Mouse (Mus musculus): ENCODE data around the gene Txk. TPM values are rescaled to one million over a fixed set of nuclear protein-coding genes. Genes with fewer than 3 reads are reported as not detected.

The Txk gene
- polyA plus RNA-seq, 1 experiment from 2014 or later, result 2.0 TPM

DNA sequence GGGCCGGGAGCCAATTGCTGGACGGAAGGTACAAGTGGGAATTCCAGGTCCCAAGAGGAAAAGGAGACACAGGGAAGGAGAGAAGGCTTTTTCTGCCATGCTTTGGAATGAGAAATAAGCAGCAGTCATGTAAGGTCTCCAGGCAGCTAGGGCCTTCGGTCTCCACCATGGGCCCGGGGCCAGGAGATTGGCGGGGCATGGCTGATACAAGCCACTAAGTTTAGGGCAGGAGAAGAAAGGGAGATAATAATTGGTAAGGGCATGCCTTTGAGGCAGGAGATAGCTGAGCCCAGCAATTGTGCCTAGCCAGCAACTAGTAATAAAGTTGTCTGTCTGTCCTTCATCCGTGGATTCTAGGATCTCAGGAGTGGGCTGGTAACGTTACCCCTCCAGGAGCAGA lies 30.5 kb upstream of the Txk start:
- H3K4me1 ChIP-seq (ENCODE audit: control insufficient read depth, insufficient read depth, low read length), result peaks cover 13% of the 10 kb centered on the region; the same call in 1 of the 2 replicates
- no peaks in the 10 kb centered on the region for H3K27me3 ChIP-seq (ENCODE audit: control insufficient read depth, insufficient read depth, low read length)
- no peak overlapping the region for H3K4me3 ChIP-seq (ENCODE audit: low read length)
- ATAC-seq (replicated peaks; ENCODE audit: extremely low read depth, insufficient read depth, low FRiP score), result 0 out of 2 replicates have a peak, but pooled peaks have one; percentile 11
- H3K4me2 ChIP-seq (ENCODE audit: low read depth, low read length), result no peak overlapping the region
- no peaks in the 10 kb centered on the region for H3K36me3 ChIP-seq (ENCODE audit: control insufficient read depth, insufficient read depth)
- H3K9me3 ChIP-seq (replicated peaks; ENCODE audit: control insufficient read depth, low read length), result no peaks in the 10 kb centered on the region
- H3K27ac ChIP-seq (ENCODE audit: low read length), result no peak overlapping the region
- 74% methylated on average over 7 of the region's 7 CpGs for WGBS
- no peak overlapping the region for H3K9ac ChIP-seq (ENCODE audit: low read length)

DNA sequence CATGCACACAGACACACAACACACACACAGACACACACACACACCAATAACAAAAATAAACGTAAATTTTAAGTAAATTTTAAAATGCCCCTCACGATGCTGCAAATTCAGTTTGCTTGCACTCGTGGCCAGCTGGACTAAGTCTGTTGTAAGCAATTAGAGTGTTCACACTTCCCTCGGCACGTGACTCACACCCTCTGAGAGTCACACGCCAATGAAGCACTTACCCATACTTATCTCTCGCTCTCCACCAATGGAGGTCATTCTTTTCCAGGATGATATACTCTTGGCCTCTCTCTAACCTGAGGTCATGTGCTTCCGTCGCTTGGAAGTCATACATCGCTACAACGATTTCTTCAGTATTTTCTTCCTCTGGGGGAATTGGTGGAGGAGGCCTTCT lies 29.2 kb upstream of the Txk start:
- ATAC-seq (replicated peaks; ENCODE audit: extremely low read depth, insufficient read depth, low FRiP score), result no peak; the same call in 1 of the 2 replicates
- H3K4me1 ChIP-seq (ENCODE audit: control insufficient read depth, insufficient read depth, low read length), result peaks cover 13% of the 10 kb centered on the region; the same call in 1 of the 2 replicates
- H3K27me3 ChIP-seq (ENCODE audit: control insufficient read depth, insufficient read depth, low read length), result no peaks in the 10 kb centered on the region
- H3K9me3 ChIP-seq (replicated peaks; ENCODE audit: control insufficient read depth, low read length), result no peaks in the 10 kb centered on the region
- H3K4me2 ChIP-seq (ENCODE audit: low read depth, low read length), result no peak overlapping the region
- 57% methylated on average over 11 of the region's 11 CpGs for WGBS
- no peaks in the 10 kb centered on the region for H3K36me3 ChIP-seq (ENCODE audit: control insufficient read depth, insufficient read depth)
- no peak overlapping the region for H3K4me3 ChIP-seq (ENCODE audit: low read length)
- H3K9ac ChIP-seq (ENCODE audit: low read length), result no peak overlapping the region
- H3K27ac ChIP-seq (ENCODE audit: low read length), result no peak overlapping the region

DNA sequence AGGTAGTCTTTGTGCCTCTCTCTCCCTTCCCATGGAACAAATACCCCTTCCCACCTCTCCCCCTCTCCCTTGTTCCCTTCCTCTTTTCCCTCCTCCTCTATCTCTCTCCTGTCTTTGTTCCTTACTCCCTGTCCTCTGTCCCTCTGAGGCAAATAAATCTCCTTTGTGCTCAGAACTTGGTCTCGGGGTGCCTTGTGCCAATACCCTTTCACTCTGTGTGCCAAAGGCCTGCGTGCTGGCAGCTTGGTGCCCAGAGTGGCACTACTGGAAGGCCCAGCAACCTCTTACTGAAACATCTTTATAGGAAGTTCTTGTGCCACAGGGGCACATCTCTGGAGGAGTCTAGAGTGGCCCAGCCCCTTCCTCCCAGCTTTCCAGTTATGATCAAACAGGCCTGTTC lies 24.0 kb upstream of the Txk start:
- Histone ChIP-seq H3K9ac (ENCODE audit: low read length) (no peak overlapping the region), H3K4me2 (ENCODE audit: low read depth, low read length) (no peak overlapping the region), H3K36me3 (ENCODE audit: control insufficient read depth, insufficient read depth) (peaks cover 7% of the 10 kb centered on the region; the same call in 1 of the 2 replicates), H3K4me1 (ENCODE audit: control insufficient read depth, insufficient read depth, low read length) (peaks cover under 1% of the 10 kb centered on the region; the same call in 1 of the 2 replicates), H3K9me3 (replicated peaks; ENCODE audit: control insufficient read depth, low read length) (no peaks in the 10 kb centered on the region), H3K27ac (ENCODE audit: low read length) (no peak overlapping the region), H3K27me3 (ENCODE audit: control insufficient read depth, insufficient read depth, low read length) (no peaks in the 10 kb centered on the region), H3K4me3 (ENCODE audit: low read length) (no peak overlapping the region)
- no peak for ATAC-seq (replicated peaks; ENCODE audit: extremely low read depth, insufficient read depth, low FRiP score)
- WGBS, result 88% methylated on average over 2 of the region's 2 CpGs

DNA sequence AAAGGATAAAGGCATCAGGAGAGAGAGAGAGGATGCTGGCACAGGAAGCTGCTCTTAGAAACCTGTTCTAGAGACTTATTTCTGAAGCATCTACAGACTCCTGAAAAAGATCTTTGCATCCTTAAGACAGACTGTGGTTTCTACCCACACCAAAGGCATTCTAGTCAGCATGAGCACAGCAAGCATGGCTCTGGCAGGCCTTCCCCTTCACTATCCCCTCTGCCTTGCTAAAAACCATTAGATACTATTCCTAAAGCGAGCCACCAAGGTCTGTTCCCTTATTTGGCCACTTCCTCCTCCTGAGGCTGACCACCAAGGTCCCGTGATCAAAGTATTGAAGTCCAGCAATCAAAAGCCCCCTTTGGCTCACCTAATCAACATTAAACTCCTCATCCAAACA lies 23.6 kb upstream of the Txk start:
- H3K9ac ChIP-seq (ENCODE audit: low read length), result no peak overlapping the region
- 72% methylated on average over 2 of the region's 2 CpGs for WGBS
- no peaks in the 10 kb centered on the region for H3K27me3 ChIP-seq (ENCODE audit: control insufficient read depth, insufficient read depth, low read length)
- H3K9me3 ChIP-seq (replicated peaks; ENCODE audit: control insufficient read depth, low read length), result no peaks in the 10 kb centered on the region
- H3K36me3 ChIP-seq (ENCODE audit: control insufficient read depth, insufficient read depth), result peaks cover 7% of the 10 kb centered on the region; the same call in 1 of the 2 replicates
- H3K4me2 ChIP-seq (ENCODE audit: low read depth, low read length), result no peak overlapping the region
- ATAC-seq (replicated peaks; ENCODE audit: extremely low read depth, insufficient read depth, low FRiP score), result no peak
- no peak overlapping the region for H3K27ac ChIP-seq (ENCODE audit: low read length)
- H3K4me1 ChIP-seq (ENCODE audit: control insufficient read depth, insufficient read depth, low read length), result peaks cover 4% of the 10 kb centered on the region; the same call in 1 of the 2 replicates
- H3K4me3 ChIP-seq (ENCODE audit: low read length), result no peak overlapping the region

DNA sequence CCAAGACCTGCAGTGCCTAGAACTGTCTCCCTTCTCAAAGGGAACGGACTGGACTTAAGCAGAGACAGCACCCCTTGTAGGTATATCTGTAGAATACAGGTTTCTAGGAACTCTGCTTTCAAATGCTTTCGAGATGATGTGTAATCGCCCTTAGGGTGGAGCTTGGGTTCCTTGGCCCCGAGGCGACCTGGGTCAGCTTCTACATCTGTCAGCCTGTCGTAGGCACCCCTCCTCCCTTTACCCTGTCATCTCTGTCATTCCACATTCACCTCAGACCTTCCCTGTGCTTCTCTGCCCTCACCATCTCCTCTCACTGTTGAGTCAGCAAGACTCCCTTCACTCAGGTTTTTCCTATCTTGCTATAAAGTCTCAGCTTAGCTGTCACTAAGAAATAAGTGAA lies 17.3 kb upstream of the Txk start:
- H3K4me1 ChIP-seq (ENCODE audit: control insufficient read depth, insufficient read depth, low read length), result peaks cover 6% of the 10 kb centered on the region; the same call in 1 of the 2 replicates
- ATAC-seq (replicated peaks; ENCODE audit: extremely low read depth, insufficient read depth, low FRiP score), result no peak
- H3K27me3 ChIP-seq (ENCODE audit: control insufficient read depth, insufficient read depth, low read length), result no peaks in the 10 kb centered on the region
- no peak overlapping the region for H3K4me2 ChIP-seq (ENCODE audit: low read depth, low read length)
- no peaks in the 10 kb centered on the region for H3K9me3 ChIP-seq (replicated peaks; ENCODE audit: control insufficient read depth, low read length)
- WGBS, result 48% methylated on average over 6 of the region's 6 CpGs
- no peak overlapping the region for H3K4me3 ChIP-seq (ENCODE audit: low read length)
- no peak overlapping the region for H3K9ac ChIP-seq (ENCODE audit: low read length)
- no peak overlapping the region for H3K27ac ChIP-seq (ENCODE audit: low read length)
- H3K36me3 ChIP-seq (ENCODE audit: control insufficient read depth, insufficient read depth), result 0 out of 2 replicates have a peak, but pooled peaks cover 3% of the 10 kb centered on the region

DNA sequence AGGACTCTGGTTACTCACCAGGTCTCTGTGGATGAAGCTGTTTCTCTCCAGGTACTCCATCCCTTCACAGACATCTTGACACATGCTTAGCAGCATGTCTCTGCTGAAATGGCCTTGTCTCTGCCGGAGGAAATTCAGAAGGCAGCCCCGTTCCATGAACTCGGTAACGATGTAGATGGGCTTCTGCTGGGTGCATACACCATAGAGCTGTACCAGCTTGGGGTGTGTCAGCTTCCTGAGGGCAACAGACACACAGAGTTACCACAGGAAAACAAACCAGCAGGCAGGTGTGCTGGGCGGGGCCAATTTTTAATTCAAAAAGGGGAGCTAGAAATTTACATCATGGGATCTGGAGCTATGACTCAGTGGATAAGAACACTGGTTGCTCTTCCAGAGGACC lies 11.0 kb upstream of the Txk start:
- Histone ChIP-seq H3K9me3 (replicated peaks; ENCODE audit: control insufficient read depth, low read length) (no peaks in the 10 kb centered on the region), H3K27ac (ENCODE audit: low read length) (peak overlapping the region; percentile 50; the same call in 1 of the 2 replicates), H3K36me3 (ENCODE audit: control insufficient read depth, insufficient read depth) (peaks cover 22% of the 10 kb centered on the region), H3K9ac (ENCODE audit: low read length) (no peak overlapping the region), H3K4me2 (ENCODE audit: low read depth, low read length) (no peak overlapping the region), H3K4me3 (ENCODE audit: low read length) (no peak overlapping the region), H3K4me1 (ENCODE audit: control insufficient read depth, insufficient read depth, low read length) (no peaks in the 10 kb centered on the region), H3K27me3 (ENCODE audit: control insufficient read depth, insufficient read depth, low read length) (no peaks in the 10 kb centered on the region)
- WGBS, result 81% methylated on average over 5 of the region's 5 CpGs
- ATAC-seq (replicated peaks; ENCODE audit: extremely low read depth, insufficient read depth, low FRiP score), result no peak

DNA sequence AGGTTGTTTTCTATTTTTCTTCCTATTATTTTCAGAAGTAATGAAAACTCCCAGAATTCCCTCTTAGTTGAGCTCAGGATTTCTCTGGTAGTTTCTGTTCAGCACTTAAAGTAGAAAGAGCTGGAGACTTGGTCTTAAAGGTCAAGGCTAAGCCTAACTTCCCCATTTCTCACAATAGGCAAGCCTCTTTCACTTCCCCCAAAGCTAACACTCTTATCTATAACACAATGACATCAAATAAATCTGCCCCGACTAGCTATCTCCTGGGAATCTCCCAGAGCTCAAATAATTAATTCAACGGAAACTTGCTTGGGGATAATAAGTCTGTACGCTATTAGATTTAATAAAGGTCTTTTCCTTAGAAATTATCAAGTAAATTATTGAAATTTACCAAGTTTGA lies 10.4 kb upstream of the Txk start:
- peaks cover 22% of the 10 kb centered on the region for H3K36me3 ChIP-seq (ENCODE audit: control insufficient read depth, insufficient read depth)

DNA sequence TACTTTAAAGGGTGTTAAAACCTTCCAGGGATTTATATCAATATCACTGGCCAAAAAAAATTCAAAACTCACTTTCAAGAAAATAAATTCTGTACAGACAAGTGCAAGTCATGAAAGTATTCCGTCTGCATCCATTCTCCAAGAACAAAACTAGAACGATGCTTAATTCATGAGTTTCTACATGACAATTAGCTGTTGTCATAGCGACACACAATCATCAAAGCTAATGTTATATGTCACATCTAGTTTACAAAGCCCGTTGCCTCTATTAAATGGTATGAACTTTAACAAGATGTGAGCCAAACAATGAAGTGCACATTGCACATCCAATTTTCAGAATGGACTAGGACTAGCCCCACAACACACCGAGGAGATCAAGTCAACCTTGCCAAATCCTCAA lies 9.2 kb upstream of the Txk start:
- no peaks in the 10 kb centered on the region for H3K4me1 ChIP-seq (ENCODE audit: control insufficient read depth, insufficient read depth, low read length)
- peaks cover 22% of the 10 kb centered on the region for H3K36me3 ChIP-seq (ENCODE audit: control insufficient read depth, insufficient read depth)
- no peak for ATAC-seq (replicated peaks; ENCODE audit: extremely low read depth, insufficient read depth, low FRiP score)
- H3K9ac ChIP-seq (ENCODE audit: low read length), result no peak overlapping the region
- no peaks in the 10 kb centered on the region for H3K27me3 ChIP-seq (ENCODE audit: control insufficient read depth, insufficient read depth, low read length)
- H3K9me3 ChIP-seq (replicated peaks; ENCODE audit: control insufficient read depth, low read length), result no peaks in the 10 kb centered on the region
- no peak overlapping the region for H3K4me2 ChIP-seq (ENCODE audit: low read depth, low read length)
- H3K27ac ChIP-seq (ENCODE audit: low read length), result no peak overlapping the region
- H3K4me3 ChIP-seq (ENCODE audit: low read length), result no peak overlapping the region
- 91% methylated on average over 5 of the region's 5 CpGs for WGBS

More for the DNA sequence above, 10.4 kb upstream of the Txk start:
- peak overlapping the region; percentile 24; the same call in 1 of the 2 replicates for H3K27ac ChIP-seq (ENCODE audit: low read length)
- 54% methylated on average over 3 of the region's 3 CpGs for WGBS
- H3K9me3 ChIP-seq (replicated peaks; ENCODE audit: control insufficient read depth, low read length), result no peaks in the 10 kb centered on the region
- H3K4me3 ChIP-seq (ENCODE audit: low read length), result no peak overlapping the region
- H3K9ac ChIP-seq (ENCODE audit: low read length), result no peak overlapping the region
- no peak overlapping the region for H3K4me2 ChIP-seq (ENCODE audit: low read depth, low read length)
- no peak for ATAC-seq (replicated peaks; ENCODE audit: extremely low read depth, insufficient read depth, low FRiP score)
- H3K4me1 ChIP-seq (ENCODE audit: control insufficient read depth, insufficient read depth, low read length), result no peaks in the 10 kb centered on the region
- no peaks in the 10 kb centered on the region for H3K27me3 ChIP-seq (ENCODE audit: control insufficient read depth, insufficient read depth, low read length)

DNA sequence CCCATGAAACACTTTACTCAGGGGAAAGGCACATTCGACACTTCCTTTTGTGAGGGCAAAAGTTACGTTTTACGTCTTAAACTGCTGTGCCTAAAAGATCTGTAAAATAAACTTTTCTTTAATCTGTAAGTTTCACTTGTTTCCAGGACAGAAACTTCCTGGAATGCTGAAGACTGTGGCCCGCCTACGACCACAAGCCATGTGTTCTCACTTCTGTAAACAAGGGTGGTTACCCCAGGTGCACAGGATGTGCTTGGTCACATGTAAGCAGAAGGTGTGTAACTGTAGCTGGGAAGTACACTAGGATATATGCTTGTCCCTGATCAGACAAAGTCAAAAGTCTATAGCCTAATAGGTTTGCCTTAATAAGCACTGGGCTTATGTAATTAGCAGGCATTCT lies 8.7 kb upstream of the Txk start:
- Histone ChIP-seq H3K4me2 (ENCODE audit: low read depth, low read length) (no peak overlapping the region), H3K36me3 (ENCODE audit: control insufficient read depth, insufficient read depth) (peaks cover 22% of the 10 kb centered on the region), H3K4me3 (ENCODE audit: low read length) (no peak overlapping the region), H3K9ac (ENCODE audit: low read length) (no peak overlapping the region), H3K27me3 (ENCODE audit: control insufficient read depth, insufficient read depth, low read length) (no peaks in the 10 kb centered on the region), H3K4me1 (ENCODE audit: control insufficient read depth, insufficient read depth, low read length) (no peaks in the 10 kb centered on the region), H3K9me3 (replicated peaks; ENCODE audit: control insufficient read depth, low read length) (no peaks in the 10 kb centered on the region), H3K27ac (ENCODE audit: low read length) (no peak overlapping the region)
- 0 out of 2 replicates have a peak, but pooled peaks have one; percentile 41 for ATAC-seq (replicated peaks; ENCODE audit: extremely low read depth, insufficient read depth, low FRiP score)
- WGBS, result 65% methylated on average over 5 of the region's 5 CpGs

All from heart, embryonic 16.5 days (tissue).